Mouse (Mus musculus) heart, adult 18-20 months (tissue): ENCODE data around the gene Ptp4a2. TPM values are rescaled to one million over a fixed set of nuclear protein-coding genes. Genes with fewer than 3 reads are reported as not detected.

Experiments
- DNase-seq, 2 experiments: peaks; one replicate each; pipeline ENCODE4 v3.0.0; 2021 to 2022; ENCODE audit warnings: mixed read lengths in 1 of 2
- total RNA-seq, 2 experiments: library from RNA; stranded (reverse); gene quantifications; 2 replicates each; pipeline ENCODE4 v1.2.3; 2021

Gene Ptp4a2
- total RNA-seq, 2 experiments from 2014 or later: 202 to 222 TPM

DNA sequence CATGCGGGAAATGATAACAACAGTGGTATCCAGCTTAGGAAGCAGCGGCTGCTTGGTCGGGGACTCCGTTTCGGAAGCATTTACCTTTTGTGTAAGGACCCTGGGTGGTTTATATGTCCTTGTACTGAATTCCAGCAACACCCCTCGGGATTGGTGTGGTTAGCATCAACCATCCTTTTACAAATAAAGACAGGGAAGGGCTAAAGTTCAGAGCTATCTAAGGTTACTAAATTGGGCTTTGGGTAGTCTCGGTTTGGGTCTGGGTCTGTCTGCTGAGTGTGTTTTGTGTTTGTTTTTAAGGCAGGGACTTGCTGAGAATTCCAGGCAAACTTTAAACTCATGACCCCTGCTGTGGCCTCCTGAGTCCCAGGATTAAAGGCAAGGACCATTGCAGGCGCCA lies 15.2 kb upstream of the Ptp4a2 start:
- DNase-seq: no peak

DNA sequence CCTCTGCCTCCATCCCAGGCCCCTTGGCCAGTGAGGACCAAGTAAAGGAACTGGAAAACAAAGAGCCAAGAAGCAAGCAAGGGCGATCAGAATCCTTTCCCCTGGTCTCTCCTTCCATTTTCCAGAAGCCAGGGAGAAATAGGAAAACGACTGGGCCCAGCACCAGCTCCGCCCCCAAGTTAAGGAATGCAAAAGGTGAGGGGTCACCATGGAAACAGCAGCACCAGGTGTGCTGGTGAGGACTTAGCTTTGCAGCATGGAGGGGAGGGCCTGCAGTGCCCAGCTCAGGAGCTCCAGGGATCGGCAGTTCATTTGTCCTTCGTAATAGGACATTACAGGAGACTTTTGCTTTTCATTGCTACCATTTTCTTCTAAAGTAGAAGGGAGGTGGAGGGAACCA lies 13.0 kb upstream of the Ptp4a2 start:
- DNase-seq: no peak

DNA sequence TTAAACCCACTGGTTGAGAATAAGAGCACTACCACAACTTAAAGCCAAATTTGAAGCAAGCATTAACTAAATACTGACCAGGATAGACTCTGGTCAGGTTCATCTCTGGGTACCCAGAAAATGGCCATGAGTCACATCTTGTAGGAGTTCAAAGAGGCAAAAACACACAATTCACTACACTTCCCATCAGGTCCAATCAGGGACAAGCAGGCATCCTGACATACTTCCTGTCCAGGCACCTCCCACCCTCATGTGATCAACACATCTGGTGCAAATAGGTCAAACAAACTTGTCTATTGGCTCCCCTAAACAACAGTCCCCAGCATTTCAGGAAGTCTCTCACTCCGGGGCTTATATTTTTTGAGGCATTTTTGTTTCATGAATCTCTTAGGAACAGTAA lies 7.7 kb upstream of the Ptp4a2 start:
- DNase-seq: no peak

DNA sequence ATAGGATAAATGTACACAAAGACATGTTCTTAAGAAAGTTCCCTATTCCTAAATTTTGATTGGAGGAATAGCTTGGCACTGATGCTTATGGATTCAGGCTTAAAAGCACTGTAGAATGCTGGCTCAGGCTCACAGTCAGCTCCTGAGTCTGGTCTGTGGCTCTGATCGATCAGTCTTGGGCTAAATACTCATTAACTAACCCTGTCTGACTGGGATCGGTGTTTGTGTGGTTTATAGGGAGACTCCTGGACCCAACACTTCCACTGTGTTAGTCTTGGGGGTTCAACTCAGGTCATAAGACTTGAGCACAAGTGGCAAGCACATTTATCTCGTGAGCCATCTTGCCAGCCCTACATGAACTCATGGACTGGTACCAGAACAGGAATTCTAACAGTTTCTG lies 6.0 kb upstream of the Ptp4a2 start:
- no peak for DNase-seq

DNA sequence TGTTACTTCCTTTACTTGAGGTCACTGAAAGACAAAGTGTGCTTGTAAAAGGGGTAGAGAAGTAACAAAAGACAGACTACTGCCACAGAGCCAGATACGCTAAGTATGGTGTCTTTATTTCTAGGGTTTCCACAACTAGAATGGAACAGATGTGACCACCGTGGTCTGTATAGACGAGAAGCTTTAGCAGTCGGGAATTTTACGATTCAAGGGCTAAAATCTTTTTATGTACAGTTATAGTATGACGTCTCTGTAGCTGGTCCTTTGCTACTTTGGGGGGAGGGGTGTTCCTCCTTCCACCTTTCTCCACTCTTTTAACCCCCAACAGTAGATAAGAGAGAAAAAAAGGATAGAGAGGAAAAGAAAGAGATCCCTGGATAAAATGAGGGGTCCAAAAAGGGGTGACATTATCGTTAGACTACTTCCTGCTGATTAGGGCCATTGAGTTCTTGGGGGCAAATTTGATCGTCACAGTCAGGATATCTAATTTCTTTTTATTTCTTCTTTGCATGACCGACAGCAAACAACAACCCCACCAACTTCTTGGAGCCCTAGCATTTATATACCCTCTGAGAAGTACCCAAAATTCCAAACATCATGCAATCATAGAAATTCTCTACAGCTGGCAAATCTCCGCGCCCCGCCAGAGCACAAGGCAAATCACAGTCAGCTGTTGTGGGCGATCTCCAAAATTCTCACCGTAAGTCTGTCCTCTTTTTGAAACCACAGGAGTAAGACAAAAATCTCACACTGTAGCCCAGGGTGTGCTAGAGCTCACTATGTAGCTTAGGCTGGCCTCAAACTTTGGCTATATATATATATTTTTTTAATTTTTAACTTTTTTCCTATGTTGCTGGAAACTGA lies 818 bp downstream of the Ptp4a2 start:
- no peak for DNase-seq

DNA sequence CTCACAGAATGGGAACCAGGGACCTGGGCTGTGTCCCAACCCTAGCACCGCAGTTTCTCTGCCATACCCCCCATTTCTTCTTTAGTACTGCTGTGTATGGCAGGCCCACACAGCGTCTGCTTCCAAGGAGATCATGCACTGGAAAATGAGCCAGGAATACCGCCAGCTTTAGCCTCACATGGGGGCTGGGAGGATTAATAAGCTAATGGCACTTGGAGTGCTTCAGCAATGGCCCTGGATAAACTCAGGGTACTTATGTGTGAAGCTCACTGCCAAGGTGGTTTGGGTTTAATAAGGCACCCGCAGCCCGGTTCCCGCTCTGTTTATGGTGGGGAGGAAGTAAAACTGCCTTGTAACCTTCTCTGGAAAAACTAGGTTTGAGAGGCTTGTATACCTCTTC lies 6.6 kb downstream of the Ptp4a2 start:
- DNase-seq: no peak

DNA sequence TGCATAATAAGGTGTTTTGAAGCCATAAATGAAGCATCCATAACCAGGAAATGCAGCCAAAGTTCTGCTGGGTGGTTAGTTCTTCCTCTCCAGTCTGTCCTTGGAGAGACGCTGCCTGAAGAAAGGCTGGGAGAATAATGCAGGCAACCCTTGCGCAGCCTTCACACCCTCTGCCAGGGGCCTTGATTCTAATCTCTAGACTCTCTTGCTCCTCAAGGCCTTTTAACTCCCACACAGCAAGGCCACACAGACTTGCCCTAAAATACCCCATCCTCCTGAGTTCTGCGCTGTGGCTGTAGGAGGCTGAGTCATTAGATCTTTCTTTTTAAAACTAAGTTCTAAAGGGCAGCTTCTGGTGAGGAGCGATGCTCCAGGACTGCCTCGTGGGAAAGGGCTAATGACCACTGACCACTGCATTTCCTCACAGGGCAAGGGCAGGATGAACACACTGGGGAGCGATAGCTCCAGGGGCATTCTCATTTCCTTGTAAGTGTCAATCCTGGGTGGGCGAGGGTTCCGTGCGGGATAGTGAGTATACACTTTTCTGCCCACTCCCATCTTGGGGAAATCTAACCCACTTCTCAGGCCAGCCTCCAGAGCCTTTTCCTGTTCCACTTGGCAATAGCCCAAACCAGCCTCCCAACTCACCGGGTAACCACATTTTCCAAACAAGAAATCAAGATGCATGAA lies 7.6 kb downstream of the Ptp4a2 start:
- DNase-seq: peak; percentile 62 to 63

DNA sequence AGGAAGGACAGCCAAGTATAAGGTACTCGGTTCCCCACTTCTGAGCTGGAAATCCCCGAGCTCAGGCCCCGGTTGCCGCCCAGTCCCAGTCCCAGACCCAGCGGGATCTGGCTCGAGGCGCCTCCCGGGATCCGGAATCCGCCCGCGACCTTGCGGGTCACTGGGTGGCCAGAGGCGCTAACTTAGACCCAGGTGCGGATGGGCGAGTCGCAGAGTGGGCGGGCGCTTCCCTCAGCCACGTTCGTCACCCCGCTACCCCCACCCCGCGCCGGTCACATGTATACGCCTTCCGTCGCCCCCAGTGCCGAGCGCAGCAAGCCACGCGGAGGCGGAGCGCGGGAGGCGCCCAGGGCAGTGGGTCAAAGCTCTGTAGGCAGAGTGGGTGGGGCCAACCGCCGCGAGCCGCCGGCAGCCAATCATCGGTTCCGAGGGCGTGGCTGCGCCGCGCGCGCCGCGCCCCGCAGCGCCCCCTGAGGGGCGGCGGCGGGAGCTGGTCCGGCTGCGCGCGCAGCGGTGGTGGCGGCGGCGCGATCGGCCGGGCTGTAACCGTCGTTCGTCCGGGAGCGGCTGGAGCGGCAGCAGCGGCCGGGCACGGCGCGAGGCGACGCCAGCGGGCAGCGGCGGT lies 8.8 kb downstream of the Ptp4a2 start:
- DNase-seq: peak; percentile 97 to 99

DNA sequence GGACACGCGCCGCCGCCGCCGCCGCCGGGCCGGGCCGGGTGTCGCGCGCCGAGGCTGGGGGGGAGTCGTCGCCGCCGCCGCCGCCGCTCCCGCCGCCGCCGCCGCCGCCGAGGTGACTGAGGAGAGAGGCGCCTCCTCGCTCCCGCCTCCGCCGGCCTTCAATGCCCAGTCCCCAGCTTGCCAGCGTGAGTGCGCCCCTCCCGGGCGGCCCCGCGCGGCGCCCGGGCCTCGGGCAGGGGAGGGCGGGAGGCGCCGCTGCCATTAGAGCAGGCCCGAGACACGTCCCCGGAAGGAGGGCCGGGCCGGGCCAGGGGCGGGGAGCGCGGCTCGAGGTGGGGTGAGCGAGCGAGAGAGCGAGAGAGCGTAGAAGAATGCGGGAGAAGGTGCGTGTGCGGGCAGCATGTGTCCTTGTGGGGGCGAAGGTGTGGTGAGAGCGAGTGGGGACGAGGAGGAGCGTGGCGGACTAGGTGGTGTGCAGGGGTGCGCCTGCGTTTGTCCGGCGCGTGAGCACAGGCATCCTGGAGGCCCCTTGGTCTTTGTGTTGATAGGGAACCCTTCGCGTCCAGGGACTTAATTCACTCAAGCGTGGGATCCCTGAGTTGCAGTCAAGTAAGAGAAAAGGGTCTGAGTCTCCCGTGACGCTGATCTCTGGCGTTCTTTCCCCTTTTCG lies 9.5 kb downstream of the Ptp4a2 start:
- DNase-seq: peak; percentile 84 to 88

DNA sequence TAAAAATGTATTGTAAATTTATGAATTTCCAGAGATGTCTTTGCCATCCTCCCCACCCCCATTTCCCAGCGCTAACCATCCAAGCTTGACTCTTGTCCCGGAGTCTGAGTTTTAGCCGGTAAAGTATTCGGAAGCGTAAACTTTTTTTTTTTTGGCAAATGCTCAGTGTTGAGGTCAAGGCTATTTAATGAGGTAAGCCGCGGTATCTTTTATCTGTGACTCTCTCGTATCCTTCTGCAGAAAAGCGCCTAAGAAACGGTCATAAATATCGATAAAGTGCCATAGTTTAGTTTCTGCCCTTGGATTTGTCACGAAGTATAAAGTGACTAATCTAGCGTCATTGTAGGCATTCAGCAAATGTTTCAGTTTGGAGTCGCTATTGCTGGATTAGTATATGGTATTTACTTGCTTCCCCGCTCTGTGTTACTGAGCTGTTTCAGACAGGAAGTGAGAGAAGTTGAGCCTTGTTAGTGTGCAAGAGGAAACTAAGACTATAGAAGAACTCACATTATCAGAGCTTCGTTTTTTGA lies 10.1 kb downstream of the Ptp4a2 start:
- DNase-seq: no peak

DNA sequence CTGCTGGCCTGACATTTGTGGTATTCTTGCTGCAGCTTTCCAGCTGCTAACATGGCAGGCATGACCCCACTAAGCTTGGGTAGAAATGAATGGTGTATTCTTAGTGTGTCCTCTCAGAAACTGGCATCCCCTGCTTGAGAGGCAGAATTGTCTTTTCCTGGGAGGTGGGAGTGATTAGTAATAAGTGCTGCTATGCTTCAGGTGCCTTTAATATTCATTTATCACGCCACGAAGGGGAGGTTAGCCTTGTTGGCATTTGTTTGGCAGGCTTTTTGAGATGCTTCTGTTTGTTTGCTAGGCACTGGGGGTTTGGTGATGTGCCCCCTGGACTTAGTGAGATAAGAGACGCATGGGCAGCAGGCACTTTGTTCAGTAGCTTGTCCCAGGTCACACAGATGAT lies 11.3 kb downstream of the Ptp4a2 start:
- no peak for DNase-seq

DNA sequence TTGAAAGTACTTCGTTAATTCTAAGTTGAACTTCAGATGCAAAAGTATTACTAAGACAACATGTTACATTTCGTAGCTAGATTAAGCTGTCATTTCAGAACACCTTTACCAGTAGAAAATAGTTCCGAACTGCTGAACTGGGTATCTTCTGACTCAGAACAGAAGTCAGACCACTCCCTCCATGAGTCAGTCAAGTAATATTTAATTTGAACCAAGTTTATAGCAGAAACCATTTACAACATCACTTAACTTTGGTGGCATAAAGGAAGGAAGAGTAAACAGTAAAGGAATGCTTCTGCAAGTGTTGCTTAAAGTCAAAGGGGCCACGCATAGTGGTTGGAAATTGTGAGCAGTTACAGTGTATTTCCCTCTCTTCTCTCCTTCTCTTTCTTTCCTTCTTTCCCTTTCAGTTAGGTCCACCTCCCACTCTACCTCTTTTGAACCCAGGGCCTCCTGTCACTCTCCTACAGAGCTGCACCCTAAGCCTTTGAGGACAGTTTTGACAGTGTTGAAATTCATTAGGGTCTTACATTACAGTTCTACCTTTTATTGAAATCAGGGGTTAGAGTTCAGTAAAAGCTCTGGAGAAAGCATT lies 12.3 kb downstream of the Ptp4a2 start:
- no peak for DNase-seq

DNA sequence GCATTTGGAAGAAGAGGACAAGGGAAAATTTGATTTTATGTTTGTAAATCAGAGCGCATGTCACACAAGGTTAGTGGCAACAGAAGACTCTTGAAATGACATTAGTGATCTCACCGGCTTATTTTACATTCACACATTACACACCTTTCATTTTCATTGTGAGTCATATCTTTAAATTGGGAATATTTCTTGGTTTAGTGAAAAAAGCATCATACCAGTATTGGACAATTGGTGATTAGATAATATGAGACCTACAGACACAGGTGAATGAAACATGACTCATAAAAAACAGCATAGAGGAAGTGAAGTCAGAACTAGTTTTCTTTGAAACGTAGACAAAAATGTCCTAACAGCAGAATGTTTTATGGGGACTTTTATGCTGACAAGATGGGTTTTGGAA lies 16.6 kb downstream of the Ptp4a2 start:
- no peak for DNase-seq

DNA sequence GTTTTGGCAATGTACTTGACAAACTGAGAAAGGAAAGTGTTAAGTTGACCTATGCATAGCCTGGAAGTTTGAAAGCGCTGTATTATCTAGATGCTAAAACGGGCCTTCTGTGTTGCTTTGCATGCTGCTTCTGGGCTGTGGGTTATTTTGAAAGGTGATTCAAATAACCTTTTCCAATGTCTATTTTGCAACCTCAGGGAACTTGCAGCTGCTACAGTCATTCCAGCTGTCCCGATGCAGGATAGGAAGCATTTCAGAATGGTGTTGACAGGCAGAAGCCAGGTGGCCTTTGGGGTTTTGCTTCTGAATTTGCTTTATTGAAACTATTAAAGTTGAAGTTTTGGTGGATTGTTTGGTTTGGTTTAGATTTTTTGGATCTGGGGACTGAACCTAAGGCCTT lies 17.1 kb downstream of the Ptp4a2 start:
- no peak for DNase-seq

DNA sequence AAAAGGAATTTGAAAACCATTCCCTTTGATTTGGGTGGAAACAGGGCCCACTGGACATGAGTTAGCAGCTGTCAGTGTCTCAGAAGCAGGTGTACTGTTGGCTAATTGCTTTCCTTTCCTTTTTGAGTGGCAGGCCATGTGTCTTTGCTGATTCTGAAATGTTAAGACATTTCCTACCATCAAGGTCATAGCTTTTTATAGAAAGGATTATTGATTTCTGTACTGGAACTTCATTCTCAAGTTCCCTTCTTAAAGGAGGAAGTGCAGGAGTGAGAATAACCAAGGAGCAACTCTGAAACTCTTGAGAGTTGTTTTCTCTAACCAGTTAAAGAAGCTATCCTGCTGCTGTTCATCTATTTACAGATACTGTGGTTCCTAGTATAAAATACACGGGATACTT lies 18.8 kb downstream of the Ptp4a2 start:
- no peak for DNase-seq

DNA sequence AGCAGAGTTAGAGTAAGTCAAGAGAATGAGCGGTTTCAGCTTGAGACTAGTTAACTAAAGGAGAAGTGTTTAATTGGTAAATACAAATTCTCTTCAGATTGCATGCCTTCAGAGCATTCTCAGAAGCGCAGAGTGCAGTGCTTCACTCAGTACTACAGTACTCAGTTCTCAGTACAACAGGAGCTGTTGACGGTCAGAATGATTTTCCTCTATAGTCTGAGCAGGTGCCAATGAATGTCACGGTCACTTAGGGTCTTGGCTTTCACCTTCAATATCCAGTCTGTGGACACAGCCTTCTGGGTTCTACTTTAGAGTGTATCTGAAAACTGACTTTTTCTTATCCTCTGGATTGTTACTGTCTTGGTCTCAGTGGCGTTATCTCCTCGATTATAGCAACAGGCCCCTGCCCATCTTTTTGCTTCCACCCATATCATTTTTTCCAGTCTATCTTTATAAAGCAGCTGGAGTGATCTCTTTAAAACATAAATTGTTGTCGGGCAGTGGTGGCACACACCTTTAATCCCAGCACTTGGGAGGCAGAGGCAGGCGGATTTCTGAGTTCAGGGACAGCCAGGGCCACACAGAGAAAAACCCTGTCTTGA lies 19.4 kb downstream of the Ptp4a2 start:
- DNase-seq: no peak

DNA sequence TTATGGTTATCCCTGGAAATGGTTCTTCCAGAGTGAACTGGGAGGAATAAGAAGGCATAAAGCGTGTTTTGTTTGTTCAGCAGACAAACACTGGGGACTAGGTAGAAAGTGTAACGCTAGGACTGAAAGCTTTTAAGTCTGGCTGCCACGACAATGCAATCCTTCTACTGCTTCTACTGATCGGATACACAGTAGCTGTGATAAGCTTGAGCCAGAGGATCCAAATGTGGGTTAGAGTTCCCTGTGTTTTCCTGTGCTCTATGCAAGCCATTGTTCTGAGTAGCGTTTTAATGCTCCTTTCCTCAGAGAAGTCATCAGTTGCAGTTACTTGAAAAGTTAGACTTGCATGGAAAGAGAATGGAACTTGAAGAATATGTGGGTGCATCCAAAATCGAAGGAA lies 23.6 kb downstream of the Ptp4a2 start:
- DNase-seq: peak in 1 of 2 experiments; percentile 31

DNA sequence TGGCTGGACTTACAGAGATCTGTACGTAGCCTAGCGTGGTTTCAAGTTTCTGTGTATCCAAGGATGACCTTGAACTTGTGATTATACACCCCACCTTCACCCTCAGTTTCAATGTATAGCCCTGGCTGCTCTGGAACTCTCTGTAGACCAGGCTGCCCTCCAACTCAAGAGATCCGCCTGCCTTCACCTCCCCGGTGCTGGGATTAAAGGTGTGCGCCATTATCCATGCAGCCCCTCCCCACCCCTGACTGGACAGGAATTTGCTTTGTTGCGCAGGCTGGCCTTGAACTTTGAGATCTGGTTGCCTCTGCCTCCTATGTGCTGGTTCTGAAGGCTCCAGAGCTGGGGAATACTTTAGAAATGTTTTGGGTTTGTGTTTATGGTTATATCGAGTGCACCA lies 24.3 kb downstream of the Ptp4a2 start:
- DNase-seq: no peak

DNA sequence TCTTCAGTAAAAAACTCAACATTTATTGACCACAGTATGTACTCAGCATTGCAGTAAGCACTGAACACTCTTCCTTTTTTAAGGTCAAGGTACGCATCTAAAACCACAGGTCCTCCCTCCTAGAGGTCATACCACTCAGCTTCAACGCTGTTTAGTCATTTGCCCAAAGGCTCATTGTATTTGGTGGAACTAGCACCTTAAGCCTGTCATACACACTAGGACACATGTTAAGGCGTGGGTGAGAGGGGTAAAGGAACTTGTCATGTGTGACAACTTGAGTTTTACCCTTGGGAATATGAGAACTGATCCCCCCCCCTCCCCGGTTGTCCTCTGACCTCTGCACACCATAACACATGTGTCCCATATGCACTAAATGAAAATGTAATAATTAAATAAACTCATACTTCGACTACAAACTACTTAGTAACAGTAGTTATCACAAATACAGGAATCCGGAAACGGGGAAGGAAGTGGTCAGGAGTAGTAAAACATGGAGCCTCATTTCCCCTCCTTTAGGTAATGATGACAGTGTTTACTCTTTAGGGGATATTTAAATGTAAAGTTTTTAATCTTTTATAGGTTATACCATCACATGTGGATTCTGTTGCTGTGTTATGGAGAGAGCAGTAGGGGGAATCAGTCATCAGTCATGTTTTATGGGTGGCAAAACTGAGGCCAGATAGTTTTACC lies 29.0 kb downstream of the Ptp4a2 start:
- DNase-seq: no peak

DNA sequence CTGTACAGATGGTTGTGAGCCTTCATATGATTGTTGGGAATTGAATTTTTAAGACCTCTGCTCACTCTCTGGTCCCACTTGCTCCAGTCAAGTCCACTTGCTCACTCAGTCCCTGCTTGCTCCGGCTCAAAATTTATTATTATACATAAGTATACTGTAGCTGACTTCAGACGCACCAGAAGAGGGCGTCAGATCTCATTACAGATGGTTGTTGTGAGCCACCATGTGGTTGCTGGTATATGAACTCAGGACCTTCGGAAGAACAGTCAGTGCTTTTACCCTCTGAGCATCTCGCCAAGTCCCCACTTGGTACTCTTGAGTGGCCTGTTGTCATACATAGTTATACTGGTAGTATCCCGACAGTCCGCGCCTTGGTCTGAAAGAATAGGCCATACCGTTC lies 35.8 kb downstream of the Ptp4a2 start:
- DNase-seq: no peak

DNA sequence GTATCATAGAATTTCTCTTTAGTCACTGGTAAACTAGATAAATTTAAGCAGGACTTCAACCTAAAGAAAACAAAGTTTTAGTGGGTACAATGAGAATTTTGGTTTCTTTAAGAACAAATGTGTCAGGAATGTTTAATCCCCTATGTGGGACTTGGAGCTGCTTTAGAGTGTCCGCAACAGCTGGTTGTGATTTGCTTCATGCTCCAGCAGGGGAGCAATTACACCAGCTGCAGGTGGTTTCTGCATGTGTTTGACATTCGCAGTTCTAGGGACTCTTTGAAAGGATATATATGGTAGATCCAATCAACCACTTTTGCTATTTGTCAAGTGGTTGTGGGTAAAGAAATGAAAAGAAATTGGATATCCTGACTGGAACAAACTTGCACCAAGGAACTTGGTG lies 39.5 kb downstream of the Ptp4a2 start:
- DNase-seq: no peak
